Mouse (Mus musculus): ENCODE measurements at regions not wholly inside any gene's neighbourhood (a gene's known extent, or its start where the extent isn't known, plus 50 kb on each side); places are given as distances from the start of the nearest gene placed in this dataset.

DNA sequence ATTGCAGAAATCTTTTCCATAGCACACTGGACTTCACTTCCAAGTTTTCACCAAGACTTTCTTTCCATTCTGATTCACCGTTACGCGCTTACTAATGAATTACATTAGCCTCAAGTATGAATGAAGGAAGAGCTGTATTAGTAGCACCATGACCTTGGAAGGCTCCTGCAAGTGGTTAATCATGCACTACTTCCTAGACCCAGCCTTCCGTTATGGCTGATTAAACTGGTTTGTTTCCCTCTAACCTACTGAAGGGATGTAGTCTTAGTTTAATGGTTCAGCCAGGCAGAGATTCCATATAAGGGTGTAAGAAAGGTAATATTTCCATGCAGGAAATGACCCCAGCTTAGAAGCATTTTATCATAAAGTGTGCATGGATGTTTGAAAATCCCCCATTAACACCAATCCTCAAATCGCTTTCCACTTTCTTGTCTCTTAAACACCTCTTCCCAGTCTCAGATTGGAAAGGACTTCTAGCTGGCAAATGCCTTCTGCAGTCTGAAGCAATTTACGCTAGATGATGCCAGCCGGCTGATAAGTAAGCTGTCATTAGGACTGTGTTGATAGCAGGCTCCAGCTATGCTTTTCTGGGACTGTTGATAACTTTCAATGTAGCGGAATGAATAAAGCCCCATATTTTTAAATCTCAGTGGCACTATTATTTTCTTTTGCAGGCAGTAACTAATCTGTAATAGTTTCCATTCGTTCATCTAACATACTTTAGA lies 215.6 kb upstream of the Bmp2 start:
- Histone ChIP-seq H3K36me3 (ENCODE audit: control insufficient read depth, insufficient read depth, low read length) (no peaks in the 10 kb centered on the region), H3K4me1 (ENCODE audit: control insufficient read depth, insufficient read depth, low read length) (no peaks in the 10 kb centered on the region), H3K27me3 (ENCODE audit: control insufficient read depth, insufficient read depth, low read length) (no peaks in the 10 kb centered on the region), H3K27ac (ENCODE audit: control insufficient read depth, insufficient read depth, low read depth, low read length) (no peak overlapping the region), H3K4me3 (ENCODE audit: control insufficient read depth, low read depth, low read length) (no peak overlapping the region)
- no peak for TF ChIP-seq CTCF (IDR thresholded peaks at IDR 0.05; ENCODE audit: control insufficient read depth, insufficient read depth, insufficient replicate concordance, low read depth, low read length)
- TF ChIP-seq POLR2A (IDR thresholded peaks at IDR 0.05; ENCODE audit: control insufficient read depth, low read depth, low read length), result no peak

DNA sequence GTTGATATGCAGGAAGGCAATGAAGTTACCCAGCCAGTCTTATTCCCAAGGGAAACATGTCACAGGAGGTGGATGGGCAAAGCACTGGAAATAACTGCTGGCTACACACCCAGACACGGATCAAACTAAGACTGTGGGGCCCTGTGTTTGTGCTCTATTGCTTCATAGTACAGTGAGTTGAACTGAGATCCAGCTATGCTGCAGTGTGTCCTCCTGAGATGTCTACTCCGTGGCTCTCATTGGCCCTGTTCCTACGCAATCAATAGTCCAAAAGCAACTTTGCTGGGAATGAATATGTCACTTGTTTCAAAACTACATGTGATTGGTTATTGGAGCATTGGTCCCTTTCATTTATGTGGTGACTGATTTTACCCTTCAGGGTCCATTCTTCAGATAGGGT lies 213.8 kb upstream of the Bmp2 start:
- Histone ChIP-seq H3K27ac (ENCODE audit: control insufficient read depth, insufficient read depth, low read depth, low read length) (no peak overlapping the region), H3K27me3 (ENCODE audit: control insufficient read depth, insufficient read depth, low read length) (no peaks in the 10 kb centered on the region), H3K4me3 (ENCODE audit: control insufficient read depth, low read depth, low read length) (no peak overlapping the region), H3K36me3 (ENCODE audit: control insufficient read depth, insufficient read depth, low read length) (no peaks in the 10 kb centered on the region), H3K4me1 (ENCODE audit: control insufficient read depth, insufficient read depth, low read length) (no peaks in the 10 kb centered on the region)
- TF ChIP-seq CTCF (IDR thresholded peaks at IDR 0.05; ENCODE audit: control insufficient read depth, insufficient read depth, insufficient replicate concordance, low read depth, low read length), result no peak
- TF ChIP-seq POLR2A (IDR thresholded peaks at IDR 0.05; ENCODE audit: control insufficient read depth, low read depth, low read length), result no peak

DNA sequence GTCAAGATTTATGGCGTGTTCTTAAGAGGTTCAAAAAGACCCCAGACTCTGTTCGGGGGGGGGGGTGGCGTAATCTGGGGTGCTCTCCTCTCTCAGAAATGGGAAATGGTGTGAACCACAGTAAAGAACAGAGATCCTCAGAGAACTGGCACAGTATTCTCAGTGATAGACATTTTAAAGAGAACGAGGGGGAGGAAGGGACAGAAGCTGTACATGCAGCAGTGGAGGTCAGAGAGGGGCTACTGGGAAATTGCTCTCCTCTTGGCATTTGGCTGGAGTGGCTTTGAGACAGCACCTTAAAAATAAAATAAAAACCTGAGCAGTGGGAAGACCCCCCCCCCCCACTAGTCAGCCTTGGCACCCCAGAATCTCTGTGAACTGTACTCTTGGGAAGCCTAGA lies 210.6 kb upstream of the Bmp2 start:
- no peak overlapping the region for H3K4me3 ChIP-seq (ENCODE audit: control insufficient read depth, low read depth, low read length)
- H3K27me3 ChIP-seq (ENCODE audit: control insufficient read depth, insufficient read depth, low read length), result no peaks in the 10 kb centered on the region
- no peak for TF ChIP-seq CTCF (IDR thresholded peaks at IDR 0.05; ENCODE audit: control insufficient read depth, insufficient read depth, insufficient replicate concordance, low read depth, low read length)
- TF ChIP-seq POLR2A (IDR thresholded peaks at IDR 0.05; ENCODE audit: control insufficient read depth, low read depth, low read length), result no peak

DNA sequence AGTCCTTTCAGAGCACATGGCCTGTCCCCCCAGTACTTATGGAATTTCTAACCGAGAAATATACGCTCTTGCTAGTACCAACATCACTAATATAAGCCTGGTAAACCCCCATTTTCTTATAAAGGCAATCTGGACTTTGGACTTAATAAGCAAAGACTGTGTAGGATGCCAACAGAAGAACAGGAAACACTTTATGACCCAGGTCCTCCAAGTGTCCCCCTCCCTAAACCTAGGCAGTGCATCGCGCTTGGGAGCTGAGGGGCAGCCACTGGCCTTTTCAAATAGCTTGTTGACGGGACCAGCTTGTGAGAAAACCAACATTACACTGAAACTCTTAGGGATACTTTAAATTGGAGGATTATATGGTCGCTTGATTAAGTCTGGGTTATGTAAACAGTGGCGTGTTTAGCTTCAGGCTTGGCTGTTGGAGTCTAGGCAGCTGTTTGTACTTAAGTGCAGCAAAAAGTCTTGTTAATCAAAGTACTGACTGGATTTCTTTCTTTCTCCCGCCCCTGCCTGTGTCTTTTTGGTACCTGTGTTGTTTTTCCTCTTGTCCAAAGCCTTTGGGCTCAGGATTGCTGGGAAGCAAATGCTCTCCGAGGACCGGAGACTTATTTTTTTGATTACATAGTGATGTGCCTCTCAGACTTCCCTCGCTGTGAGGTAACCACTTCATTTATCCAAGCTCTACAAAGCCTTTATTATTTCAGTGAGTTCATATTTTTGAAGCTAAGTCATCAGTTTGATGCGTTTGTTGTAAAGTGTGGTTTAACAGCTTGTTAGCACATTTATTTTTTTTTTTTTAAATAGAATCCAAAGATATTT lies 205.8 kb upstream of the Bmp2 start:
- Histone ChIP-seq H3K27me3 (ENCODE audit: control insufficient read depth, insufficient read depth, low read length) (no peaks in the 10 kb centered on the region), H3K4me1 (ENCODE audit: control insufficient read depth, insufficient read depth, low read length) (no peaks in the 10 kb centered on the region), H3K36me3 (ENCODE audit: control insufficient read depth, insufficient read depth, low read length) (no peaks in the 10 kb centered on the region), H3K4me3 (ENCODE audit: control insufficient read depth, low read depth, low read length) (no peak overlapping the region), H3K27ac (ENCODE audit: control insufficient read depth, insufficient read depth, low read depth, low read length) (no peak overlapping the region)
- no peak for TF ChIP-seq CTCF (IDR thresholded peaks at IDR 0.05; ENCODE audit: control insufficient read depth, insufficient read depth, insufficient replicate concordance, low read depth, low read length)
- TF ChIP-seq POLR2A (IDR thresholded peaks at IDR 0.05; ENCODE audit: control insufficient read depth, low read depth, low read length), result no peak

More for the DNA sequence above, 210.6 kb upstream of the Bmp2 start:
- Histone ChIP-seq H3K4me1 (ENCODE audit: control insufficient read depth, insufficient read depth, low read length) (no peaks in the 10 kb centered on the region), H3K36me3 (ENCODE audit: control insufficient read depth, insufficient read depth, low read length) (no peaks in the 10 kb centered on the region), H3K27ac (ENCODE audit: control insufficient read depth, insufficient read depth, low read depth, low read length) (no peak overlapping the region)

DNA sequence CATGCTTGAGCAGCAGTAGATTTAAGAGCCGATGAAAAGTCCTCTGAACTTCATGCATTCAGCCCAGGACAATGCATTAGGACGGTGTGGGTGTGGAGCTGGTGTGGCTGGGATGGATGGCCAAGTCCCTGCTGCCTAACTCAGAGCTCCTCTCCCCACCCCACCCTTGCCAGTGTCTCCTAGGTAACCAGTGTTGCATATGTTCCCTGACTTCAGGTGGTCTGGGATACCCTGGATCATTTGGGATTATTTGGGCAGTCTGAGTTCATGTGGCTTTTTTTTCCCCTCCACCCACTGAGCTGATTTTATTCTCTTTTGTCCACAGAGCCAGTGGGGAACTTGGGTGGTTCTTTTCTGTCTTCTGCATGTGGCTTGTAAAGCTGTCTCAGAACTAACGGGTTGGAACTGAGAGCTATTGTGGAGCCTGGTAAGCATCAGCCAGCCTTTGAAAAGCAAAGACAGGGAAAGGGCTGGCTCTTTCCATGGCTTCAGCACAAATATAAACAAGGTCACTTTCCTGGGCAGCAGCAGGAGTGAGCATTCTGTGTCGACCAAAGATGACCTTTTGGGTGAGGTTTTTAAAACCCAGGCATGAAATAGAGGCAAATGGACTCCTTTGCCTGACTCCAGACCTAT lies 205.1 kb upstream of the Bmp2 start:
- no peaks in the 10 kb centered on the region for H3K27me3 ChIP-seq (ENCODE audit: control insufficient read depth, insufficient read depth, low read length)
- H3K36me3 ChIP-seq (ENCODE audit: control insufficient read depth, insufficient read depth, low read length), result no peaks in the 10 kb centered on the region
- no peak overlapping the region for H3K27ac ChIP-seq (ENCODE audit: control insufficient read depth, insufficient read depth, low read depth, low read length)
- peak overlapping the region; percentile 48 for H3K4me3 ChIP-seq (ENCODE audit: control insufficient read depth, low read depth, low read length)
- no peaks in the 10 kb centered on the region for H3K4me1 ChIP-seq (ENCODE audit: control insufficient read depth, insufficient read depth, low read length)
- TF ChIP-seq CTCF (IDR thresholded peaks at IDR 0.05; ENCODE audit: control insufficient read depth, insufficient read depth, insufficient replicate concordance, low read depth, low read length) (no peak), POLR2A (IDR thresholded peaks at IDR 0.05; ENCODE audit: control insufficient read depth, low read depth, low read length) (no peak)

DNA sequence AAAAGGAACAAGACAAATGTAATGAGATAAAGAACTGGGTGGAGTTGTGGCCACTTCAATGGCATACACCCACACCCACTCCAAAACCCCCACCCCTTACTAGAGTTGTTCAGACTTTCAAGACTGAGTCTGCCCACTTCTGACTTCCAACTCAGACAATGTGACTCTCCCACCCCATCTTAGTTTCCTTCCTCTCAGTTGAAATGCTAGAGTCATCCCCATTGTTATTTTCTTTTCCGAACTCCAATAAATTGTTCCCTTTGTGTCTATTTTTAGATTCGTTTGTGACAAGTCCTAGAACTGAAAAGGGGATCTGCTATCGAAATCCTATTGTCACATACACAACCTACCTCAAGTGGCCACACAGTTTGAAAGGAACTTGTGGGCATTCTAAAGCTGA lies 200.7 kb upstream of the Bmp2 start:
- Histone ChIP-seq H3K4me1 (ENCODE audit: control insufficient read depth, insufficient read depth, low read length) (no peaks in the 10 kb centered on the region), H3K27me3 (ENCODE audit: control insufficient read depth, insufficient read depth, low read length) (no peaks in the 10 kb centered on the region), H3K36me3 (ENCODE audit: control insufficient read depth, insufficient read depth, low read length) (no peaks in the 10 kb centered on the region), H3K27ac (ENCODE audit: control insufficient read depth, insufficient read depth, low read depth, low read length) (no peak overlapping the region), H3K4me3 (ENCODE audit: control insufficient read depth, low read depth, low read length) (no peak overlapping the region)
- TF ChIP-seq CTCF (IDR thresholded peaks at IDR 0.05; ENCODE audit: control insufficient read depth, insufficient read depth, insufficient replicate concordance, low read depth, low read length) (no peak), POLR2A (IDR thresholded peaks at IDR 0.05; ENCODE audit: control insufficient read depth, low read depth, low read length) (no peak)

DNA sequence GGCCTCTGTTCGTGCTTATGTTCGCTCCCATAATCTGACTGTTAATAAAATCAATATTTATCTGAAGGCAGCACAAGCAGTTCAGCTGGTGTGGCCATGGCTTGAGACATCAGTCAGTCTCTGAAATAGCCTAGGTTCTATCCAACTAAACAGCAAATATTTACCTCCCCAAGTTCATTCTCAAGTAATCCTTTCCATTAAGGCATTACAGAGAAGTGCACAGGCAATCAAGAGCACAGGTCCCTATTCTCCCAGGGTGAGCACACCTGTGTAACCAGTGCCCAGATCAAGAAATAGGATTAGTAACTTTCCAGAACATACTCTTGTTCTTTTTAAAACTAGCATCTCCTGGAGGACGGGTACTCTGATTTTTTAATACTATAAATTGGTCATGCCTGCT lies 199.2 kb upstream of the Bmp2 start:
- Histone ChIP-seq H3K36me3 (ENCODE audit: control insufficient read depth, insufficient read depth, low read length) (no peaks in the 10 kb centered on the region), H3K27ac (ENCODE audit: control insufficient read depth, insufficient read depth, low read depth, low read length) (no peak overlapping the region), H3K4me3 (ENCODE audit: control insufficient read depth, low read depth, low read length) (no peak overlapping the region), H3K27me3 (ENCODE audit: control insufficient read depth, insufficient read depth, low read length) (no peaks in the 10 kb centered on the region), H3K4me1 (ENCODE audit: control insufficient read depth, insufficient read depth, low read length) (no peaks in the 10 kb centered on the region)
- TF ChIP-seq CTCF (IDR thresholded peaks at IDR 0.05; ENCODE audit: control insufficient read depth, insufficient read depth, insufficient replicate concordance, low read depth, low read length) (no peak), POLR2A (IDR thresholded peaks at IDR 0.05; ENCODE audit: control insufficient read depth, low read depth, low read length) (no peak)

Measured in testis, adult 2 months (tissue).